Mouse (Mus musculus) E14TG2a.4 (cell line): ENCODE measurements around the gene Gng12.
A peak's percentile ranks its signal among the peaks of the same experiment; 100 is the strongest.

Experiments
- H3K27me3 ChIP-seq: 2 replicates; pipeline ENCODE4 v1.6.1; 2014; ENCODE audit warnings: low read length, control low read depth; ENCODE audit not compliant: insufficient read depth
- H3K36me3 ChIP-seq: 2 replicates; pipeline ENCODE4 v1.6.1; 2014; ENCODE audit warnings: low read length, control low read depth; ENCODE audit not compliant: insufficient read depth
- H3K4me1 ChIP-seq: replicated peaks from 2 replicates; pipeline ENCODE4 v1.6.1; 2014; ENCODE audit warnings: low read depth, low read length, control low read depth
- H3K4me3 ChIP-seq: replicated peaks from 2 replicates; pipeline ENCODE4 v1.5.1; 2014; ENCODE audit warnings: mild to moderate bottlenecking, low read length
- H3K9me3 ChIP-seq: 2 replicates; pipeline ENCODE4 v1.6.1; 2014; ENCODE audit warnings: low read length, control low read depth
- CTCF ChIP-seq: conservative IDR thresholded peaks from 2 replicates; pipeline ENCODE4 v1.5.1; 2014; ENCODE audit warnings: low read length
- NANOG ChIP-seq: IDR thresholded peaks from 2 replicates; pipeline ENCODE4 v1.6.1; 2014; ENCODE audit warnings: borderline replicate concordance, low read length, mixed read lengths
- POU5F1 ChIP-seq: IDR thresholded peaks from 2 replicates; pipeline ENCODE4 v1.6.1; 2014; ENCODE audit warnings: low read length, borderline replicate concordance

Gene Gng12

GRCm38 (mm10) chr6:67036837-67037628 is 140.8 kb downstream of the Gng12 start, which contains the start of gene Gadd45a:
TSS of gene Gadd45a (minus strand) at chr6:67037457.
- TF ChIP-seq POU5F1, result no peak
- TF ChIP-seq CTCF, result no peak
- TF ChIP-seq NANOG, result no peak
- H3K4me3 ChIP-seq, result peak within 1 kb of the TSS; percentile 95
- H3K4me1 ChIP-seq, result peaks cover 42% of the 10 kb centered on the region
- no peaks in the 10 kb centered on the region for H3K9me3 ChIP-seq
- no peaks in the 10 kb centered on the region for H3K27me3 ChIP-seq
- peaks cover 24% of the 10 kb centered on the region for H3K36me3 ChIP-seq

DNA sequence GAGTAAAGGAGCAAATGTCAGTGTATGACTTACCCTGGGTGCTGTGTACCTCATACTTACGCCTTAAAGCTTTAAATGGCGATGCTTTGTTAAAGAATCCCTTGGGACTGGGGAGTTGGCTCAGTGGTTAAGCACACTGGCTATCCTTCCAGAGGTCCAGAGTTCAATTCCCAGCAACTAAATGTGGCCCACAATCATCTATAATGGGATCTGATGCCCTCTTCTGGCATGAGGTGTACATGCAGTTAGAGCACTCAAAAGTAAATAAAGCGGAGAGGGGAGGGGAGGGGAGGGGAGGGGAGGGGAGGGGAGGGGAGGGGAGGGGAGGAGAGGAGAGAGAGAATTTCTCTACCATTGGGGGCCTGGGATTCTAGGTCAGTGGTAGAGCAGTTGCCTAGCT is 142.8 kb downstream of the Gng12 start:
- Histone ChIP-seq H3K9me3 (no peaks in the 10 kb centered on the region), H3K4me1 (peaks cover 32% of the 10 kb centered on the region), H3K36me3 (peaks cover 24% of the 10 kb centered on the region), H3K4me3 (no peak overlapping the region), H3K27me3 (no peaks in the 10 kb centered on the region)
- TF ChIP-seq POU5F1 (no peak), NANOG (no peak), CTCF (no peak)

DNA sequence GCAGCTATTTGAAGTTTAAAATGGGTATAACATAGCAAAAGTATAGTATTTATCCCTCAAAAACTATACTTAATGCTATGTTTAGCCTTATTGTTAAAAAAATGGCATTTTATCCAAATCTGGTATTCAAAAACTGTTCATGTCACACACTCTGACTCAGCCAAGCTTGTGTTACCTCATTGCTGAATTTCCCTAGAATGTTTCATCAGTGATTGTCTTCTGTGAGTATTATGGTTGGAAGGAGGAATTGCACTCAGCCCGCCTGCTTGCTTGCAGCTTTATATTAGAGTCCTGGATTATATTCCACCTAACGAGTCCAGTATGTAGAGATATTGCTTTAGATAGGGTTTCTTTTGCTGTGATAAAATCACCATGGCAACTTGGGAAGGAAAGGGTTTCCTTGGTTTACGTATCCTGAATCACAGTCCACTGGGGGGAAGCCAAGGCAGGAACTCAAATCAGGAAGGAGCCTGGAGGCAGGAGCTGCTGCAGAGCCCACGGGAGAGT is 144.8 kb downstream of the Gng12 start:
- Histone ChIP-seq H3K4me1 (peaks cover 23% of the 10 kb centered on the region), H3K4me3 (no peak overlapping the region), H3K36me3 (peaks cover 7% of the 10 kb centered on the region), H3K27me3 (no peaks in the 10 kb centered on the region), H3K9me3 (no peaks in the 10 kb centered on the region)
- no peak for TF ChIP-seq NANOG
- TF ChIP-seq CTCF, result no peak
- TF ChIP-seq POU5F1, result no peak

- Histone ChIP-seq H3K27me3 (no peaks in the 10 kb centered on the region), H3K9me3 (no peaks in the 10 kb centered on the region), H3K36me3 (no peaks in the 10 kb centered on the region), H3K4me1 (peaks cover 10% of the 10 kb centered on the region; the same call in 1 of the 2 replicates), H3K4me3 (no peak overlapping the region)
- TF ChIP-seq NANOG (no peak), CTCF (no peak), POU5F1 (no peak)
These were observed 149.2 kb downstream of the Gng12 start for GRCm38 (mm10) chr6:67045424-67045823.

- no peaks in the 10 kb centered on the region for H3K9me3 ChIP-seq
- H3K36me3 ChIP-seq, result no peaks in the 10 kb centered on the region
- TF ChIP-seq CTCF, result no peak
- TF ChIP-seq POU5F1, result no peak
- no peak for TF ChIP-seq NANOG
These were observed 150.7 kb downstream of the Gng12 start for GRCm38 (mm10) chr6:67046937-67047336.

DNA sequence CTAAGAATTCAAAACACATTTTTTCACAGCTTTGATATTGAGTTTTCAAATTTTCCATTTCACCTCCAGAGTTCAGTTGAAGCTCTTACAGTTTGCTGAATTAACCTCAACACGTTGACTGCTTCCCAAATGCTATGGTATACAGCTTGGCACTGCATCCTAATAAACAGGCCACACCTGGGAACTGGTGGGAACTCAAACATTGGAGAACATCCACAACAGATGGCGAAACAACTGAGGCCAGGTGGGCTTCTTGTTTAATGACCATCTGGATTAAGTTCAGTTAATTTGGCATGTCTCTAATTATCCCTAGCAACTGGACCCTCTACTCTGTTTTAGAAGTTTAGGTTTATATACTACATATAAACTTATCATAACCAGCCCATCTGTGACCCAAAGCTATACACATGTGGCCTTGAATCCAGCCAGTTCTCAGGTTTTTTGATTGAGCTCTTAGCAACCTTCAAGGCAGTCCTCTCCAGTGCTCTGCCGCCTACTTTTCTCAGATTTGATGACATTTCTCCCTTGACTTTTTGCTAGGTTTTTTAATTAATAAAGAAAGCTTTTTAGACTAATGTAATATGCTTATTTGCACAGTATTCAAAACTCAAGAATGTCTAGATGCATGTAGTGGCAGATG is 152.0 kb downstream of the Gng12 start:
- no peaks in the 10 kb centered on the region for H3K27me3 ChIP-seq
- peaks cover 4% of the 10 kb centered on the region; the same call in 1 of the 2 replicates for H3K4me1 ChIP-seq
- H3K36me3 ChIP-seq, result no peaks in the 10 kb centered on the region
- no peaks in the 10 kb centered on the region for H3K9me3 ChIP-seq
- TF ChIP-seq CTCF, result no peak
- no peak for TF ChIP-seq POU5F1
- no peak for TF ChIP-seq NANOG
- H3K4me3 ChIP-seq, result no peak overlapping the region

More at GRCm38 (mm10) chr6:67046937-67047336, 150.7 kb downstream of the Gng12 start:
- Histone ChIP-seq H3K4me1 (peaks cover 4% of the 10 kb centered on the region; the same call in 1 of the 2 replicates), H3K4me3 (no peak overlapping the region), H3K27me3 (no peaks in the 10 kb centered on the region)

DNA sequence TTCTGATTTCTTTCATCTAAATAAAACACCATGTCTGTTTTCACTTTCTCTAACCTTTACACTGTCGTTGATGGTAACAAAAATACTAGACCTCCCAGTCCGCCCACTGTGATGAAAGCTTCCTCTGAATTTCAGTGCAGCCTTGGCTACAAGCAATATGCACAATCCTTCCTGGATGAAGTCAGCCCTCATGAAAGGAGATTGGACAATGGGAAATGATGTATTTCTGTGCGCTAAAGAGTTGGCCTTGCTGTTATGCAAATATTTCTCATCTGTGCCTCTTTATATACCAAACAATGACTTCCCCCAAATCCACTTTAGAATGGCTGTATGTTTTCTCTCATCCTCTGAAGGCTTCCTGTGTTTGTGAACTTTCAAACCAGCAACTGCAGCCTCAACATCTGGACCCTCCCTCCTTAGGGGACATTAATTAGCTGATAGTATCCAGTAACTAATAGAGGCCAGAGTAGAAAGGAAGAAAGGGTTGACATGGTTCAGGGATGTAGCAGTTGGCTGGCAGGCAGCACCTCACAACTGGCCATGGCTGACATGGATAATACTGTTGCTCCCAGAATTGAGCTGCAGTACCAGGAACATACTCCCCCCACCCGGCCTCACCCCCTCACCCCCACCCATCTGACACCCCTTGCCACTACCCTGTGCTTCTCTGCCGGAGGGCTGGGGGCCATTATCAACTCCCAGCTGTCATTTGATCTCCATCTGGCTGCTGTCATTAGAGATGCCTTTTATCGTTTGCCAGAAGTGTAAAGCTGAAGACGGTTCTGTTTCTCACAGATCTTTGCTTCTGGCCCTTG is 152.9 kb downstream of the Gng12 start:
- TF ChIP-seq CTCF, result no peak
- TF ChIP-seq NANOG, result no peak
- TF ChIP-seq POU5F1, result no peak
- Histone ChIP-seq H3K4me3 (no peak overlapping the region), H3K9me3 (no peaks in the 10 kb centered on the region), H3K36me3 (no peaks in the 10 kb centered on the region), H3K27me3 (no peaks in the 10 kb centered on the region), H3K4me1 (peaks cover 4% of the 10 kb centered on the region; the same call in 1 of the 2 replicates)

DNA sequence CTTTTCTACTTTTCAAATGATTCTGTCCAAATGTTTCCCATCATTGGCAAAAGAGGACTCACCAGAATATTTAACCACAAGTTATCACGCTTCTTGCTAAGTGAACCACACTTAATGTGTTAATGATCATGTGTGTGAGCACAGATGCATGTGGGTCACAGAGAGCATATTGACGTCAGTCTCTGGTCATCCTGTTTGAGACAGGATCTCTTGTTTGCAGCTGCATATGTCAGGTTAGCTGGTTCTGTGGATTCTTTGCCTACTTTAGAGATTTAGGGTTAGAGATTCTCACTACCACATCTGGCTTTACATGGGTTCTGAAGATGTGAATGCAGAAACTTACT is 153.5 kb downstream of the Gng12 start:
- TF ChIP-seq NANOG, result no peak
- TF ChIP-seq POU5F1, result no peak
- no peak for TF ChIP-seq CTCF
- H3K36me3 ChIP-seq, result no peaks in the 10 kb centered on the region
- no peak overlapping the region for H3K4me3 ChIP-seq
- H3K4me1 ChIP-seq, result peaks cover 4% of the 10 kb centered on the region; the same call in 1 of the 2 replicates
- H3K27me3 ChIP-seq, result no peaks in the 10 kb centered on the region
- no peaks in the 10 kb centered on the region for H3K9me3 ChIP-seq
